Mouse (Mus musculus) lung, embryonic 14.5 days (tissue): ENCODE results near the gene Magi2. TPM values are rescaled to one million over a fixed set of nuclear protein-coding genes. Genes with fewer than 3 reads are reported as not detected.
"Not testable (repeated sequence)": the region's sequence is repeated elsewhere in the genome, so short reads cannot be mapped to it uniquely, and the experiment has no call there.

Experiments
- ATAC-seq: fragments of 200-750 bp; cut with Nextera tagmentation; 2 replicates; pipeline ENCODE4 v1.8.0; 2017; ENCODE audit warnings: mild to moderate bottlenecking, moderate TSS enrichment, moderate library complexity; ENCODE audit not compliant: insufficient read depth
- DNase-seq: peaks from one replicate; pipeline ENCODE4 v3.0.0-alpha.2; 2015
- H3K27ac ChIP-seq: fragments of 300-500 bp; sonication (generic); 2 replicates; pipeline ENCODE4 v1.5.1; 2014; ENCODE audit warnings: low read depth, mild to moderate bottlenecking, moderate library complexity
- H3K27me3 ChIP-seq: fragments of 300-500 bp; sonication (generic); 2 replicates; pipeline ENCODE4 v1.6.1; 2014; ENCODE audit warnings: low read length, control low read depth; ENCODE audit not compliant: insufficient read depth
- H3K36me3 ChIP-seq: fragments of 300-500 bp; sonication (generic); 2 replicates; pipeline ENCODE4 v1.6.1; 2014; ENCODE audit warnings: control low read depth; ENCODE audit not compliant: insufficient read depth
- H3K4me1 ChIP-seq: fragments of 300-500 bp; sonication (generic); 2 replicates; pipeline ENCODE4 v1.6.1; 2014; ENCODE audit warnings: antibody characterized with exemption, control low read depth; ENCODE audit not compliant: insufficient read depth
- H3K4me2 ChIP-seq: fragments of 300-500 bp; sonication (generic); 2 replicates; pipeline ENCODE4 v1.6.1; 2014; ENCODE audit warnings: mild to moderate bottlenecking
- H3K4me3 ChIP-seq: fragments of 300-500 bp; sonication (generic); 2 replicates; pipeline ENCODE4 v1.5.1; 2014; ENCODE audit warnings: low read depth, low read length
- H3K9ac ChIP-seq: fragments of 300-500 bp; sonication (generic); 2 replicates; pipeline ENCODE4 v1.6.1; 2014
- H3K9me3 ChIP-seq: fragments of 300-500 bp; sonication (generic); 2 replicates; pipeline ENCODE4 v1.6.1; 2016; ENCODE audit warnings: low read depth, low read length, control low read depth
- CTCF ChIP-seq: IDR thresholded peaks from 2 replicates; pipeline ENCODE4 v1.5.1; 2016; ENCODE audit warnings: antibody characterized with exemption, low read depth
- WGBS: fragments of 180-500 bp; shearing (Covaris S2); extraction: QIAGEN DNeasy Blood & Tissue Kit; methylation state at CpG from one replicate; pipeline ENCODE4 v1.1.7; 2014; 5-methylcytosine and 5-hydroxymethylcytosine counted together
- polyA plus RNA-seq: library from polyadenylated mRNA; unstranded; fragments of >200 nt; fragmentation: Nextera tagmentation; extraction: Ambion mirVana; gene quantifications from 2 replicates; pipeline ENCODE4 v1.2.1, GENCODE M21; 2014

The Magi2 gene
- polyA plus RNA-seq, 1 experiment from 2014 or later = 2.4 TPM

- H3K27me3 ChIP-seq = no peaks in the 10 kb centered on the region
- TF ChIP-seq CTCF = no peak
- no peaks in the 10 kb centered on the region for H3K9me3 ChIP-seq
- no peak for ATAC-seq
- H3K4me3 ChIP-seq = no peak overlapping the region
- H3K4me1 ChIP-seq = no peaks in the 10 kb centered on the region
- 18% methylated on average over 2 of the region's 2 CpGs for WGBS
- no peak overlapping the region for H3K27ac ChIP-seq
- no peak overlapping the region for H3K4me2 ChIP-seq
- DNase-seq = no peak
- H3K36me3 ChIP-seq = no peaks in the 10 kb centered on the region
- H3K9ac ChIP-seq = no peak overlapping the region
Measured at GRCm38 (mm10) chr5:19539348-19539747, 312.5 kb downstream of the Magi2 start.

GRCm38 (mm10) chr5:19546424-19546823 is 319.6 kb downstream of the Magi2 start:
- no peak for ATAC-seq
- WGBS = 62% methylated on average over 4 of the region's 4 CpGs

GRCm38 (mm10) chr5:19546900-19547299 is 320.1 kb downstream of the Magi2 start:
- no peaks in the 10 kb centered on the region for H3K27me3 ChIP-seq
- no peaks in the 10 kb centered on the region for H3K36me3 ChIP-seq
- no peak for TF ChIP-seq CTCF
- no peak overlapping the region for H3K27ac ChIP-seq
- no peak overlapping the region for H3K4me3 ChIP-seq
- WGBS = 55% methylated on average over 2 of the region's 2 CpGs
- no peak for ATAC-seq
- H3K4me1 ChIP-seq = no peaks in the 10 kb centered on the region
- DNase-seq = no peak
- no peaks in the 10 kb centered on the region for H3K9me3 ChIP-seq
- H3K4me2 ChIP-seq = no peak overlapping the region
- no peak overlapping the region for H3K9ac ChIP-seq

More at GRCm38 (mm10) chr5:19546424-19546823, 319.6 kb downstream of the Magi2 start:
- no peak for DNase-seq
- Histone ChIP-seq H3K27ac (no peak overlapping the region), H3K36me3 (no peaks in the 10 kb centered on the region), H3K9ac (no peak overlapping the region), H3K4me2 (no peak overlapping the region), H3K4me3 (no peak overlapping the region), H3K9me3 (no peaks in the 10 kb centered on the region), H3K27me3 (no peaks in the 10 kb centered on the region), H3K4me1 (no peaks in the 10 kb centered on the region)
- no peak for TF ChIP-seq CTCF

- Histone ChIP-seq H3K36me3 (no peaks in the 10 kb centered on the region), H3K27me3 (no peaks in the 10 kb centered on the region), H3K4me1 (no peaks in the 10 kb centered on the region), H3K27ac (no peak overlapping the region), H3K9me3 (no peaks in the 10 kb centered on the region), H3K4me2 (no peak overlapping the region), H3K4me3 (no peak overlapping the region), H3K9ac (no peak overlapping the region)
- TF ChIP-seq CTCF = no peak
- DNase-seq (no peak), ATAC-seq (no peak)
- 73% methylated on average over 3 of the region's 3 CpGs for WGBS
Measured at GRCm38 (mm10) chr5:19553510-19553909, 326.7 kb downstream of the Magi2 start.

DNA sequence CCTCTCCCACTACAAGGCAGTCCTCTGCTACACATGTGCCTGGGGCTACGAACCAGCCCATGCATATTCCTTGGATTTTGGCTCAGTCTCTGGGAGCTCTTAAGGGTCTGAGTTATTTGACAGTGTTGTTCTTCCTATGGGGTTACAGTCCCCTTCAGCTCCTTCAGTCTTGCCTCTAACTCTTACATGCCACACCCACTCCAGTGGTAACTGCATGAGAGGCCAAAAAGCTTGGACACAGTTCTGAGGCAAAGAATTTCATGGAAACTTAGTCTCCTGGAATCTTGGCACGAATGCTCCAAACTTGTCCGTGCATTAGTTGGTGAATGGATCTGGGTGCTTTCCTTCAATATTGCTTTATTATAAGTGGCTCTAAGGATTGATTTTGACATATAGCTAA is 338.8 kb downstream of the Magi2 start:
- 77% methylated on average over 3 of the region's 3 CpGs for WGBS
- H3K4me1 ChIP-seq = no peaks in the 10 kb centered on the region

DNA sequence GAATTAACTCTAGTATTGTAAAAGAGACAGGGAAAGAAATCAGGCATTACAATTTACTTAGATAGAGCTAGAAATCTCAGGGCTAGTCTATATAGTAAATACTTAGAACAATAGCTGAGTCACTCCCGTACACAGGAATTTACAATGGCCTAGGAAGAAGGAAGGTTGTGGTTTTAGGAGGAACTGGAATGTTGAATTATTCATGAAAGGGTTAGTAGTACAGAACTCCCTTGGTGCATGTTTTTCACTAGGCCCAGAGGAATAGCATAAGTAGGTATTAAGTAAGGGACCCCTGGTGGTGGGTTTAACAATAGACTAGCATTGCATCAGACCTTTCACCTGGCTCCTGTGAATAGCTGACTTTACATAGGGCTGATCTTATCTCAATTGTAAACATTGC is 339.3 kb downstream of the Magi2 start:
- not testable (repeated sequence) for DNase-seq, H3K36me3 ChIP-seq, H3K9ac ChIP-seq, H3K9me3 ChIP-seq, H3K4me3 ChIP-seq, ATAC-seq, H3K4me1 ChIP-seq, H3K4me2 ChIP-seq, H3K27me3 ChIP-seq, H3K27ac ChIP-seq
- 81% methylated on average over 1 of the region's 1 CpGs for WGBS

More for the DNA sequence above, 338.8 kb downstream of the Magi2 start:
- ATAC-seq (no peak), DNase-seq (no peak)
- H3K27ac ChIP-seq = no peak overlapping the region
- no peaks in the 10 kb centered on the region for H3K27me3 ChIP-seq
- no peak overlapping the region for H3K4me2 ChIP-seq
- H3K36me3 ChIP-seq = no peaks in the 10 kb centered on the region
- H3K9me3 ChIP-seq = no peaks in the 10 kb centered on the region
- no peak for TF ChIP-seq CTCF
- H3K4me3 ChIP-seq = no peak overlapping the region
- no peak overlapping the region for H3K9ac ChIP-seq

- DNase-seq = no peak
- ATAC-seq = no peak
- Histone ChIP-seq H3K4me3 (no peak overlapping the region), H3K9me3 (no peaks in the 10 kb centered on the region), H3K27me3 (no peaks in the 10 kb centered on the region), H3K27ac (no peak overlapping the region), H3K4me2 (no peak overlapping the region), H3K9ac (no peak overlapping the region), H3K4me1 (no peaks in the 10 kb centered on the region), H3K36me3 (no peaks in the 10 kb centered on the region)
- 58% methylated on average over 5 of the region's 5 CpGs for WGBS
- no peak for TF ChIP-seq CTCF
Measured at GRCm38 (mm10) chr5:19607700-19608099, 380.9 kb downstream of the Magi2 start.

- Histone ChIP-seq H3K27me3 (no peaks in the 10 kb centered on the region), H3K4me2 (no peak overlapping the region), H3K27ac (no peak overlapping the region), H3K9me3 (no peaks in the 10 kb centered on the region), H3K4me1 (no peaks in the 10 kb centered on the region), H3K36me3 (no peaks in the 10 kb centered on the region), H3K4me3 (no peak overlapping the region), H3K9ac (no peak overlapping the region)
- DNase-seq = no peak
- ATAC-seq = no peak
- WGBS = 88% methylated on average over 1 of the region's 1 CpGs
- TF ChIP-seq CTCF = no peak
Measured at GRCm38 (mm10) chr5:19611788-19612187, 385.0 kb downstream of the Magi2 start.
